Mouse (Mus musculus) midbrain, embryonic 12.5 days (tissue): Measurements from ENCODE around the gene Shroom3. TPM values are rescaled to one million over a fixed set of nuclear protein-coding genes. Genes with fewer than 3 reads are reported as not detected.

Experiments
- ATAC-seq: fragments of 200-750 bp; cut with Nextera tagmentation; 2 replicates; pipeline ENCODE4 v1.8.0; 2017; ENCODE audit warnings: low read depth, moderate TSS enrichment, moderate library complexity; ENCODE audit not compliant: low FRiP score
- H3K27ac ChIP-seq: fragments of 300-500 bp; sonication (generic); replicated peaks from 2 replicates; pipeline ENCODE4 v1.5.1; 2016; ENCODE audit warnings: mild to moderate bottlenecking
- H3K27me3 ChIP-seq: fragments of 300-500 bp; sonication (generic); 2 replicates; pipeline ENCODE4 v1.6.1; 2016; ENCODE audit warnings: mild to moderate bottlenecking
- H3K36me3 ChIP-seq: fragments of 300-500 bp; sonication (generic); 2 replicates; pipeline ENCODE4 v1.6.1; 2016
- H3K4me1 ChIP-seq: fragments of 300-500 bp; sonication (generic); 2 replicates; pipeline ENCODE4 v1.6.1; 2016
- H3K4me2 ChIP-seq: fragments of 300-500 bp; sonication (generic); replicated peaks from 2 replicates; pipeline ENCODE4 v1.6.1; 2016; ENCODE audit warnings: mild to moderate bottlenecking, moderate library complexity
- H3K4me3 ChIP-seq: fragments of 300-500 bp; sonication (generic); 2 replicates; pipeline ENCODE4 v1.5.1; 2016; ENCODE audit warnings: mild to moderate bottlenecking
- H3K9ac ChIP-seq: fragments of 300-500 bp; sonication (generic); replicated peaks from 2 replicates; pipeline ENCODE4 v1.6.1; 2016; ENCODE audit warnings: mild to moderate bottlenecking, moderate library complexity
- H3K9me3 ChIP-seq: fragments of 300-500 bp; sonication (generic); 2 replicates; pipeline ENCODE4 v1.6.1; 2016; ENCODE audit warnings: mild to moderate bottlenecking
- WGBS: fragments of 180-500 bp; shearing (Covaris S2); methylation state at CpG from one replicate; pipeline ENCODE4 v1.1.7; 2016; 5-methylcytosine and 5-hydroxymethylcytosine counted together
- polyA plus RNA-seq: library from polyadenylated mRNA; unstranded; fragments of >200 nt; fragmentation: Nextera tagmentation; extraction: Ambion mirVana; gene quantifications from 2 replicates; pipeline ENCODE4 v1.2.1, GENCODE M21; 2016

Shroom3 gene
- polyA plus RNA-seq, 1 experiment from 2014 or later, result 6.1 TPM

- H3K4me1 ChIP-seq, result no peaks in the 10 kb centered on the region
- H3K36me3 ChIP-seq, result no peaks in the 10 kb centered on the region
- WGBS, result 91% methylated on average over 6 of the region's 6 CpGs
- no peak overlapping the region for H3K4me2 ChIP-seq
- no peak for ATAC-seq
- no peaks in the 10 kb centered on the region for H3K27me3 ChIP-seq
- no peaks in the 10 kb centered on the region for H3K9me3 ChIP-seq
- H3K27ac ChIP-seq, result no peak overlapping the region
- H3K9ac ChIP-seq, result no peak overlapping the region
- H3K4me3 ChIP-seq, result no peak overlapping the region
Observed at GRCm38 (mm10) chr5:92849743-92850142, 166.5 kb downstream of the Shroom3 start.

- H3K27me3 ChIP-seq, result no peaks in the 10 kb centered on the region
- WGBS, result 88% methylated on average over 3 of the region's 3 CpGs
- no peak for ATAC-seq
- no peaks in the 10 kb centered on the region for H3K36me3 ChIP-seq
- H3K4me1 ChIP-seq, result peaks cover under 1% of the 10 kb centered on the region
- no peak overlapping the region for H3K27ac ChIP-seq
- H3K4me3 ChIP-seq, result no peak overlapping the region
- no peak overlapping the region for H3K9ac ChIP-seq
- H3K4me2 ChIP-seq, result no peak overlapping the region
- H3K9me3 ChIP-seq, result no peaks in the 10 kb centered on the region
Observed at GRCm38 (mm10) chr5:92850925-92851324, 167.7 kb downstream of the Shroom3 start.

- no peaks in the 10 kb centered on the region for H3K9me3 ChIP-seq
- H3K27me3 ChIP-seq, result no peaks in the 10 kb centered on the region
- 81% methylated on average over 4 of the region's 4 CpGs for WGBS
- ATAC-seq, result no peak
- H3K9ac ChIP-seq, result no peak overlapping the region
- no peak overlapping the region for H3K27ac ChIP-seq
- H3K4me1 ChIP-seq, result peaks cover 9% of the 10 kb centered on the region
- no peaks in the 10 kb centered on the region for H3K36me3 ChIP-seq
- no peak overlapping the region for H3K4me3 ChIP-seq
- no peak overlapping the region for H3K4me2 ChIP-seq
Observed at GRCm38 (mm10) chr5:92854983-92855382, 171.7 kb downstream of the Shroom3 start.

GRCm38 (mm10) chr5:92856346-92856745, 173.1 kb downstream of the Shroom3 start:
- Histone ChIP-seq H3K4me1 (peaks cover 20% of the 10 kb centered on the region), H3K4me3 (no peak overlapping the region), H3K4me2 (no peak overlapping the region), H3K27me3 (no peaks in the 10 kb centered on the region), H3K36me3 (no peaks in the 10 kb centered on the region), H3K9ac (no peak overlapping the region), H3K27ac (no peak overlapping the region), H3K9me3 (no peaks in the 10 kb centered on the region)
- WGBS, result 46% methylated on average over 15 of the region's 15 CpGs
- ATAC-seq, result no peak

- Histone ChIP-seq H3K36me3 (no peaks in the 10 kb centered on the region), H3K9ac (no peak overlapping the region), H3K9me3 (no peaks in the 10 kb centered on the region), H3K4me2 (no peak overlapping the region), H3K27me3 (no peaks in the 10 kb centered on the region), H3K4me3 (no peak overlapping the region), H3K27ac (no peak overlapping the region), H3K4me1 (peaks cover 28% of the 10 kb centered on the region)
- ATAC-seq, result no peak
- WGBS, result 77% methylated on average over 7 of the region's 7 CpGs
Observed at GRCm38 (mm10) chr5:92857177-92857576, 173.9 kb downstream of the Shroom3 start.

GRCm38 (mm10) chr5:92858104-92858503, 174.9 kb downstream of the Shroom3 start:
- Histone ChIP-seq H3K9ac (no peak overlapping the region), H3K4me3 (no peak overlapping the region), H3K27ac (no peak overlapping the region), H3K4me2 (no peak overlapping the region), H3K36me3 (no peaks in the 10 kb centered on the region), H3K4me1 (peaks cover 31% of the 10 kb centered on the region), H3K27me3 (no peaks in the 10 kb centered on the region), H3K9me3 (no peaks in the 10 kb centered on the region)
- 90% methylated on average over 3 of the region's 3 CpGs for WGBS
- ATAC-seq, result no peak

- Histone ChIP-seq H3K9ac (no peak overlapping the region), H3K4me1 (peaks cover 31% of the 10 kb centered on the region), H3K9me3 (no peaks in the 10 kb centered on the region), H3K36me3 (no peaks in the 10 kb centered on the region), H3K4me3 (no peak overlapping the region), H3K27ac (no peak overlapping the region), H3K27me3 (no peaks in the 10 kb centered on the region), H3K4me2 (no peak overlapping the region)
- no peak for ATAC-seq
- 93% methylated on average over 4 of the region's 4 CpGs for WGBS
Observed at GRCm38 (mm10) chr5:92858576-92858975, 175.3 kb downstream of the Shroom3 start.

GRCm38 (mm10) chr5:92861416-92862112, 178.3 kb downstream of the Shroom3 start:
- Histone ChIP-seq H3K4me1 (peaks cover 28% of the 10 kb centered on the region), H3K9ac (no peak overlapping the region), H3K9me3 (no peaks in the 10 kb centered on the region), H3K36me3 (no peaks in the 10 kb centered on the region), H3K27me3 (no peaks in the 10 kb centered on the region), H3K27ac (peak overlapping the region; percentile 70), H3K4me2 (peak overlapping the region; percentile 27), H3K4me3 (no peak overlapping the region)
- 33% methylated on average over 10 of the region's 10 CpGs for WGBS
- peak; percentile 74 for ATAC-seq

- WGBS, result 59% methylated on average over 4 of the region's 4 CpGs
Observed at GRCm38 (mm10) chr5:92865090-92865489, 181.9 kb downstream of the Shroom3 start.

GRCm38 (mm10) chr5:92866546-92866945, 183.3 kb downstream of the Shroom3 start:
- WGBS, result 92% methylated on average over 8 of the region's 8 CpGs
- Histone ChIP-seq H3K4me2 (no peak overlapping the region), H3K9me3 (no peaks in the 10 kb centered on the region), H3K4me3 (no peak overlapping the region), H3K9ac (no peak overlapping the region), H3K27ac (no peak overlapping the region), H3K36me3 (no peaks in the 10 kb centered on the region), H3K27me3 (no peaks in the 10 kb centered on the region), H3K4me1 (peaks cover 12% of the 10 kb centered on the region)
- no peak for ATAC-seq

More at GRCm38 (mm10) chr5:92865090-92865489, 181.9 kb downstream of the Shroom3 start:
- no peak overlapping the region for H3K27ac ChIP-seq
- H3K4me2 ChIP-seq, result no peak overlapping the region
- H3K27me3 ChIP-seq, result no peaks in the 10 kb centered on the region
- H3K9ac ChIP-seq, result no peak overlapping the region
- no peaks in the 10 kb centered on the region for H3K9me3 ChIP-seq
- peaks cover 24% of the 10 kb centered on the region for H3K4me1 ChIP-seq
- ATAC-seq, result no peak
- no peaks in the 10 kb centered on the region for H3K36me3 ChIP-seq
- H3K4me3 ChIP-seq, result no peak overlapping the region

GRCm38 (mm10) chr5:92867253-92867652, 184.0 kb downstream of the Shroom3 start:
- no peaks in the 10 kb centered on the region for H3K9me3 ChIP-seq
- H3K4me3 ChIP-seq, result no peak overlapping the region
- H3K27me3 ChIP-seq, result no peaks in the 10 kb centered on the region
- no peak overlapping the region for H3K9ac ChIP-seq
- no peak overlapping the region for H3K27ac ChIP-seq
- peaks cover 5% of the 10 kb centered on the region for H3K4me1 ChIP-seq
- ATAC-seq, result no peak
- H3K4me2 ChIP-seq, result no peak overlapping the region
- H3K36me3 ChIP-seq, result no peaks in the 10 kb centered on the region
- WGBS, result 87% methylated on average over 4 of the region's 4 CpGs

GRCm38 (mm10) chr5:92868231-92868630, 185.0 kb downstream of the Shroom3 start:
- ATAC-seq, result no peak
- Histone ChIP-seq H3K4me1 (peaks cover 3% of the 10 kb centered on the region; the same call in 1 of the 2 replicates), H3K27me3 (no peaks in the 10 kb centered on the region)

GRCm38 (mm10) chr5:92871048-92871447, 187.8 kb downstream of the Shroom3 start:
- no peak overlapping the region for H3K9ac ChIP-seq
- ATAC-seq, result no peak
- no peaks in the 10 kb centered on the region for H3K36me3 ChIP-seq
- H3K9me3 ChIP-seq, result no peaks in the 10 kb centered on the region
- no peak overlapping the region for H3K27ac ChIP-seq
- no peaks in the 10 kb centered on the region for H3K4me1 ChIP-seq
- H3K27me3 ChIP-seq, result no peaks in the 10 kb centered on the region
- H3K4me3 ChIP-seq, result no peak overlapping the region
- no peak overlapping the region for H3K4me2 ChIP-seq
- 59% methylated on average over 3 of the region's 3 CpGs for WGBS

More at GRCm38 (mm10) chr5:92868231-92868630, 185.0 kb downstream of the Shroom3 start:
- Histone ChIP-seq H3K36me3 (no peaks in the 10 kb centered on the region), H3K4me2 (no peak overlapping the region), H3K9me3 (no peaks in the 10 kb centered on the region), H3K27ac (no peak overlapping the region), H3K9ac (no peak overlapping the region), H3K4me3 (no peak overlapping the region)
- 80% methylated on average over 2 of the region's 2 CpGs for WGBS
